Mouse (Mus musculus) T-cell, adult 2 months (primary cell): ENCODE data around the gene Pnpla8.
"Not testable (repeated sequence)": the region's sequence is repeated elsewhere in the genome, so short reads cannot be mapped to it uniquely, and the experiment has no call there.

Experiments
- DNase-seq: peaks from one replicate; pipeline ENCODE4 v3.0.0; 2022; ENCODE audit warnings: low spot score

Gene Pnpla8

GRCm38 (mm10) chr12:44269311-44269831 is 48.2 kb downstream of the Pnpla8 start:
- peak; percentile 85 for DNase-seq

GRCm38 (mm10) chr12:44274125-44274835 is 53.1 kb downstream of the Pnpla8 start:
- DNase-seq: no peak

- not testable (repeated sequence) for DNase-seq
Measured at GRCm38 (mm10) chr12:44280147-44280546, 59.0 kb downstream of the Pnpla8 start.

GRCm38 (mm10) chr12:44281534-44281933 is 60.4 kb downstream of the Pnpla8 start:
- no peak for DNase-seq

GRCm38 (mm10) chr12:44283378-44283777 is 62.2 kb downstream of the Pnpla8 start:
- DNase-seq: no peak

- no peak for DNase-seq
Measured at GRCm38 (mm10) chr12:44286992-44287391, 65.8 kb downstream of the Pnpla8 start.

- peak; percentile 58 for DNase-seq
Measured at GRCm38 (mm10) chr12:44292281-44292680, 71.1 kb downstream of the Pnpla8 start.

- no peak for DNase-seq
Measured at GRCm38 (mm10) chr12:44300793-44301192, 79.6 kb downstream of the Pnpla8 start.

- no peak for DNase-seq
Measured at GRCm38 (mm10) chr12:44304012-44304411, 82.8 kb downstream of the Pnpla8 start.

GRCm38 (mm10) chr12:44304869-44305268 is 83.7 kb downstream of the Pnpla8 start:
- DNase-seq: no peak

- DNase-seq: no peak
Measured at GRCm38 (mm10) chr12:44308221-44308620, 87.1 kb downstream of the Pnpla8 start.

GRCm38 (mm10) chr12:44315212-44315611 is 94.0 kb downstream of the Pnpla8 start:
- DNase-seq: no peak

- DNase-seq: no peak
Measured at GRCm38 (mm10) chr12:44325091-44325490, 103.9 kb downstream of the Pnpla8 start.

- DNase-seq: no peak
Measured at GRCm38 (mm10) chr12:44327452-44327851, 106.3 kb downstream of the Pnpla8 start.

- no peak for DNase-seq
Measured at GRCm38 (mm10) chr12:44328381-44329315, 107.5 kb downstream of the Pnpla8 start, which contains the start of gene Nrcam. Gene Nrcam, plus strand, starts transcription at chr12:44328885.

GRCm38 (mm10) chr12:44329316-44330215 is 108.4 kb downstream of the Pnpla8 start:
- no peak for DNase-seq

GRCm38 (mm10) chr12:44330216-44330719 is 109.1 kb downstream of the Pnpla8 start:
- DNase-seq: no peak

GRCm38 (mm10) chr12:44337136-44337640 is 116.0 kb downstream of the Pnpla8 start:
- DNase-seq: no peak

- DNase-seq: no peak
Measured at GRCm38 (mm10) chr12:44338195-44338622, 117.0 kb downstream of the Pnpla8 start.

GRCm38 (mm10) chr12:44344075-44344474 is 122.9 kb downstream of the Pnpla8 start:
- DNase-seq: no peak

- no peak for DNase-seq
Measured at GRCm38 (mm10) chr12:44345251-44345650, 124.1 kb downstream of the Pnpla8 start.
